Comparison of ENCODE assay signal across 23 mouse cellular contexts in genomic region chr17:46024192-46024591, GRCm38 (mm10). TPM values are rescaled to one million over a fixed set of nuclear protein-coding genes. Genes with fewer than 3 reads are reported as not detected.
DNase-seq lines count a peak whose midpoint lies in the region; TF ChIP-seq lines count a peak whose summit lies in the region.
"Had no signal": no experiment of that assay in that cellular context is flagged by ENCODE, and none has a peak within 500 bp of the region (broad histone marks: within the 10 kb centered on the region; RNA-seq: fewer than 3 reads in every experiment).

No protein-coding gene starts in this region.

- H3K36me3 ChIP-seq in myocyte (ENCODE audit: control insufficient read depth, insufficient read depth): peaks cover 84% of the 10 kb centered on the region

- no peak overlapping the region for H3K4me3 ChIP-seq in gastrocnemius, adult 2 months
- no peak overlapping the region for H3K4me3 ChIP-seq in myocyte
- H3K4me3 ChIP-seq: embryonic facial prominence, embryonic 13.5 days; embryonic facial prominence, embryonic 15.5 days; erythroblast, embryonic 14.5 days; forebrain, embryonic 10.5 days; forebrain, embryonic 12.5 days had no signal

- TF ChIP-seq CTCF in gastrocnemius, adult 2 months (IDR thresholded peaks at IDR 0.05): no peak

- H3K27ac ChIP-seq in gastrocnemius, adult 2 months: peak overlapping the region; percentile 99; the same call in 1 of the 2 replicates
- H3K27ac ChIP-seq: embryonic facial prominence, embryonic 13.5 days; embryonic facial prominence, embryonic 15.5 days; forebrain, embryonic 10.5 days; forebrain, embryonic 12.5 days had no signal

- no peak for DNase-seq in gastrocnemius, adult 2 months
- no peak for DNase-seq in gastrocnemius, adult 8-10 months (ENCODE audit: low spot score in 2 of 2)
- DNase-seq in kidney, adult 18-20 months: peak; percentile 5
- no peak for DNase-seq in kidney, adult 9 months
- DNase-seq: adrenal gland, adult 8-10 months; adrenal gland, postnatal 14 days; adrenal gland, postnatal 36 days; B cell, adult 2 months; cerebellum, adult 2 months; cerebellum, adult 9-11 months; cerebellum, postnatal 14 days; cerebellum, postnatal 36 days; embryo, embryonic 11 days had no signal

- peaks cover 82% of the 10 kb centered on the region for H3K79me2 ChIP-seq in myocyte (ENCODE audit: control insufficient read depth, insufficient read depth)

- TF ChIP-seq POLR2A in myocyte (IDR thresholded peaks at IDR 0.05; ENCODE audit: insufficient read length, low read depth): peak; percentile 71

- no peak overlapping the region for H3K4me2 ChIP-seq in myocyte (ENCODE audit: low read depth)
- H3K4me2 ChIP-seq: embryonic facial prominence, embryonic 13.5 days; embryonic facial prominence, embryonic 15.5 days; forebrain, embryonic 12.5 days had no signal

- H3K27me3 ChIP-seq in myocyte (ENCODE audit: control insufficient read depth, insufficient read depth, insufficient read length): no peaks in the 10 kb centered on the region
- H3K27me3 ChIP-seq: CH12.LX; embryonic facial prominence, embryonic 13.5 days; embryonic facial prominence, embryonic 15.5 days; forebrain, embryonic 12.5 days; Patski had no signal

- H3ac ChIP-seq in myocyte (ENCODE audit: control insufficient read depth, insufficient read length): no peak overlapping the region

- intact Hi-C loops in gastrocnemius, adult 2 months (cut with DNase I): no loop called here

TF ChIP-seq in myocyte, 11 proteins besides CTCF, POLR2A, EP300 and RAD21:
- TF ChIP-seq REST (IDR thresholded peaks at IDR 0.05; ENCODE audit: insufficient read depth, insufficient read length) (no peak), POLR2AphosphoS2 (IDR thresholded peaks at IDR 0.05; ENCODE audit: insufficient read length, low read depth) (peak; percentile 91)

RNA-seq across cellular contexts. Expression of gene Vegfa, which starts 8.0 kb away (rescaled TPM):
- 100 to 1,000 TPM; 135 to 219 TPM for total RNA-seq in gastrocnemius, adult 2 months (2021)
- total RNA-seq in gastrocnemius, adult 8-10 months (2022): 100 to 1,000 TPM in 3 of 4 experiments, 10 to 100 TPM in 1; 88.9 to 165 (median 110) TPM
- polyA plus RNA-seq in myocyte (2012; fragmentation: generic; extraction: Trizol): 177 TPM
- polyA plus RNA-seq: activated CD4-positive, CD25-positive, alpha-beta regulatory T cell, adult 4 months; CD4-positive, CD25-positive, alpha-beta regulatory T cell, adult 4 months had no signal
